Mouse (Mus musculus): ENCODE data around the gene Ptch1. TPM values are rescaled to one million over a fixed set of nuclear protein-coding genes. Genes with fewer than 3 reads are reported as not detected.
A peak's percentile ranks its signal among the peaks of the same experiment; 100 is the strongest.

The Ptch1 gene
- total and polyA plus RNA-seq, 2 experiments from 2014 or later = 7.9 to 27.8 TPM

GRCm38 (mm10) chr13:63562141-63562971 is 11.0 kb downstream of the Ptch1 start:
- DNase-seq (ENCODE audit: low spot score) = peak; percentile 51
- Histone ChIP-seq H3K4me1 (ENCODE audit: insufficient read depth, low read length) (peaks cover 5% of the 10 kb centered on the region; the same call in 1 of the 2 replicates), H3K27ac (ENCODE audit: low read depth, low read length) (no peak overlapping the region)

GRCm38 (mm10) chr13:63558297-63558890 is 15.0 kb downstream of the Ptch1 start:
- H3K36me3 ChIP-seq (ENCODE audit: insufficient read depth, low read length) = no peaks in the 10 kb centered on the region
- DNase-seq (ENCODE audit: low spot score) = no peak
- peaks cover 5% of the 10 kb centered on the region; the same call in 1 of the 2 replicates for H3K4me1 ChIP-seq (ENCODE audit: insufficient read depth, low read length)
- no peak overlapping the region for H3K4me3 ChIP-seq (ENCODE audit: low read depth, low read length)
- ATAC-seq (ENCODE audit: low FRiP score) = no peak
- 48% methylated on average over 8 of the region's 8 CpGs for WGBS
- no peak overlapping the region for H3K27ac ChIP-seq (ENCODE audit: low read depth, low read length)
- no peak overlapping the region for H3K4me2 ChIP-seq (ENCODE audit: low read depth, low read length, poor library complexity, severe bottlenecking)
- H3K9ac ChIP-seq (replicated peaks; ENCODE audit: low read length, poor library complexity, severe bottlenecking) = no peak overlapping the region
- no peak for TF ChIP-seq CTCF (IDR thresholded peaks at IDR 0.05)
- H3K27me3 ChIP-seq (ENCODE audit: insufficient read depth, low read length) = no peaks in the 10 kb centered on the region
- H3K9me3 ChIP-seq (ENCODE audit: low read length) = no peaks in the 10 kb centered on the region

More at GRCm38 (mm10) chr13:63562141-63562971, 11.0 kb downstream of the Ptch1 start:
- H3K4me3 ChIP-seq (ENCODE audit: low read depth, low read length) = peak overlapping the region; percentile 63
- peak overlapping the region; percentile 88 for H3K4me2 ChIP-seq (ENCODE audit: low read depth, low read length, poor library complexity, severe bottlenecking)
- H3K9me3 ChIP-seq (ENCODE audit: low read length) = no peaks in the 10 kb centered on the region
- H3K36me3 ChIP-seq (ENCODE audit: insufficient read depth, low read length) = no peaks in the 10 kb centered on the region
- 2% methylated on average over 7 of the region's 7 CpGs for WGBS
- no peaks in the 10 kb centered on the region for H3K27me3 ChIP-seq (ENCODE audit: insufficient read depth, low read length)
- ATAC-seq (ENCODE audit: low FRiP score) = no peak
- H3K9ac ChIP-seq (replicated peaks; ENCODE audit: low read length, poor library complexity, severe bottlenecking) = peak overlapping the region; percentile 79
- no peak for TF ChIP-seq CTCF (IDR thresholded peaks at IDR 0.05)

GRCm38 (mm10) chr13:63556431-63556830 is 17.0 kb downstream of the Ptch1 start:
- Histone ChIP-seq H3K4me1 (ENCODE audit: insufficient read depth, low read length) (no peaks in the 10 kb centered on the region; the same call in 1 of the 2 replicates), H3K27me3 (ENCODE audit: insufficient read depth, low read length) (no peaks in the 10 kb centered on the region), H3K27ac (ENCODE audit: low read depth, low read length) (no peak overlapping the region), H3K9me3 (ENCODE audit: low read length) (no peaks in the 10 kb centered on the region), H3K9ac (replicated peaks; ENCODE audit: low read length, poor library complexity, severe bottlenecking) (no peak overlapping the region), H3K4me3 (ENCODE audit: low read depth, low read length) (no peak overlapping the region), H3K4me2 (ENCODE audit: low read depth, low read length, poor library complexity, severe bottlenecking) (no peak overlapping the region), H3K36me3 (ENCODE audit: insufficient read depth, low read length) (no peaks in the 10 kb centered on the region)
- ATAC-seq (ENCODE audit: low FRiP score) = no peak
- WGBS = 41% methylated on average over 1 of the region's 1 CpGs
- no peak for TF ChIP-seq CTCF (IDR thresholded peaks at IDR 0.05)
- DNase-seq (ENCODE audit: low spot score) = no peak

GRCm38 (mm10) chr13:63555885-63556284 is 17.5 kb downstream of the Ptch1 start:
- H3K9me3 ChIP-seq (ENCODE audit: low read length) = no peaks in the 10 kb centered on the region
- 40% methylated on average over 5 of the region's 5 CpGs for WGBS
- no peak for ATAC-seq (ENCODE audit: low FRiP score)
- no peaks in the 10 kb centered on the region for H3K36me3 ChIP-seq (ENCODE audit: insufficient read depth, low read length)
- H3K9ac ChIP-seq (replicated peaks; ENCODE audit: low read length, poor library complexity, severe bottlenecking) = no peak overlapping the region
- no peak overlapping the region for H3K4me3 ChIP-seq (ENCODE audit: low read depth, low read length)
- TF ChIP-seq CTCF (IDR thresholded peaks at IDR 0.05) = no peak
- no peaks in the 10 kb centered on the region for H3K27me3 ChIP-seq (ENCODE audit: insufficient read depth, low read length)
- peak overlapping the region; percentile 30 for H3K4me2 ChIP-seq (ENCODE audit: low read depth, low read length, poor library complexity, severe bottlenecking)
- no peak for DNase-seq (ENCODE audit: low spot score)
- H3K4me1 ChIP-seq (ENCODE audit: insufficient read depth, low read length) = no peaks in the 10 kb centered on the region; the same call in 1 of the 2 replicates
- H3K27ac ChIP-seq (ENCODE audit: low read depth, low read length) = no peak overlapping the region

- Histone ChIP-seq H3K4me1 (ENCODE audit: insufficient read depth, low read length) (no peaks in the 10 kb centered on the region; the same call in 1 of the 2 replicates), H3K4me2 (ENCODE audit: low read depth, low read length, poor library complexity, severe bottlenecking) (peak overlapping the region; percentile 30; the same call in 1 of the 2 replicates), H3K9ac (replicated peaks; ENCODE audit: low read length, poor library complexity, severe bottlenecking) (no peak overlapping the region; the same call in 1 of the 2 replicates), H3K27me3 (ENCODE audit: insufficient read depth, low read length) (no peaks in the 10 kb centered on the region), H3K36me3 (ENCODE audit: insufficient read depth, low read length) (no peaks in the 10 kb centered on the region), H3K4me3 (ENCODE audit: low read depth, low read length) (no peak overlapping the region), H3K9me3 (ENCODE audit: low read length) (no peaks in the 10 kb centered on the region), H3K27ac (ENCODE audit: low read depth, low read length) (0 out of 2 replicates have a peak overlapping the region, but pooled peaks have one; percentile 18)
- 18% methylated on average over 11 of the region's 11 CpGs for WGBS
- no peak for ATAC-seq (ENCODE audit: low FRiP score)
- no peak for TF ChIP-seq CTCF (IDR thresholded peaks at IDR 0.05)
- DNase-seq (ENCODE audit: low spot score) = peak; percentile 69
Measured at GRCm38 (mm10) chr13:63554569-63554968, 18.8 kb downstream of the Ptch1 start.

- H3K27ac ChIP-seq (ENCODE audit: low read depth, low read length) = no peak overlapping the region
- H3K36me3 ChIP-seq (ENCODE audit: insufficient read depth, low read length) = no peaks in the 10 kb centered on the region
- no peaks in the 10 kb centered on the region for H3K27me3 ChIP-seq (ENCODE audit: insufficient read depth, low read length)
- H3K4me3 ChIP-seq (ENCODE audit: low read depth, low read length) = no peak overlapping the region
- no peak for TF ChIP-seq CTCF (IDR thresholded peaks at IDR 0.05)
- WGBS = 32% methylated on average over 5 of the region's 5 CpGs
- no peak for ATAC-seq (ENCODE audit: low FRiP score)
- H3K9ac ChIP-seq (replicated peaks; ENCODE audit: low read length, poor library complexity, severe bottlenecking) = no peak overlapping the region
- H3K9me3 ChIP-seq (ENCODE audit: low read length) = no peaks in the 10 kb centered on the region
- peaks cover 2% of the 10 kb centered on the region; the same call in 1 of the 2 replicates for H3K4me1 ChIP-seq (ENCODE audit: insufficient read depth, low read length)
- no peak overlapping the region for H3K4me2 ChIP-seq (ENCODE audit: low read depth, low read length, poor library complexity, severe bottlenecking)
- DNase-seq (ENCODE audit: low spot score) = no peak
Measured at GRCm38 (mm10) chr13:63553436-63553835, 20.0 kb downstream of the Ptch1 start.
